Mouse (Mus musculus) adipocyte (in vitro differentiated cells): ENCODE data around the gene Ptchd1.

Experiments
- DNase-seq: peaks from one replicate; pipeline ENCODE4 v3.0.0-alpha.2; 2016; ENCODE audit warnings: low spot score

Gene Ptchd1

DNA sequence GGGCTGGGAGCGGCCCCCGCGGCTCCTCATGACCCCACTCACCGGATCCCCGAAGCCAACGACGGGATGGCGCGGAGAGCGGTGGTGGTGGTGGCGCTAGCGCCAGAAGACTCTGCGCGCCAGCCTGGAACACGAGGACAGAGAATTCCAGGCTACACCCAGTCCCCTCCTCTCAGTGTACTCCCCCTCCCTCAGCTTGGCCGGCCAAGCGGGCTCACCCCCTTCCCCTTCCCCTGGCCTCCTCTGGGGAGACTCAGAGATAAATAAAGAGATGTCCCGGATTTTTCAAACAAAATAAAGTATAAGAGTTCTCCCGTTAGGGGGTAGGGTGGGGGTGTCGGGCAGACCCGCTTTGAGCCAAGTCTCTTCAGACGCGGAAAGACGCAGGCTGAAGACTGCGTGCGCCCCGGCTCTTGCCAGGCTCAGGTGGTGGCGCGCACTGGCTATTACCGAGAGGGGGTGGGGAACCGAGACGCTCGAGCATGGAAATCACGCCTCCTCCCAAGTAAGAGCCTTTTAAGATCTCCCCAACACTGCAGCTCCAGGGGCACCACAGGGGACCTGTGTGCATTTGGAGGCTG, at the start of gene Ptchd1:
TSS of gene Ptchd1 (minus strand) at position 114 of the 581 bp plus-strand sequence.
- DNase-seq: no peak

DNA sequence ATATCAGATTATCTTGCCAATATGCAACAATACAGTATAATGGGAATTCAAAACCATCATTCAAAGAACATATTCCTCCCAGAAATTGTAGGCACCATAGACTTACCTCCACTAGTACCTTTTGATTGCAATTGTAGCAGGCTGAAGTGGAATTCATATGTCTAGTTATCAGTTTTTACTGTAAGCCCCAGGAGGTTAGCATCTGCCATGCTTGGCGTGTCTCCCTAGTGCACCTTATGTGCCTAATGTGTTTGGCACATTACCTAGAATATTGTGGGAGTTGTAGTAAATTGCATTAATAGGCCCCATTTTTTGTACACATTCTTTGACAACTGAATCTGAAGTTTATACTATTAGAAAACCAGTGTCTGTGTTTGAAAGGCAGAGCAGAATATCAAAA, 34.4 kb upstream of the Ptchd1 start:
- DNase-seq: no peak

DNA sequence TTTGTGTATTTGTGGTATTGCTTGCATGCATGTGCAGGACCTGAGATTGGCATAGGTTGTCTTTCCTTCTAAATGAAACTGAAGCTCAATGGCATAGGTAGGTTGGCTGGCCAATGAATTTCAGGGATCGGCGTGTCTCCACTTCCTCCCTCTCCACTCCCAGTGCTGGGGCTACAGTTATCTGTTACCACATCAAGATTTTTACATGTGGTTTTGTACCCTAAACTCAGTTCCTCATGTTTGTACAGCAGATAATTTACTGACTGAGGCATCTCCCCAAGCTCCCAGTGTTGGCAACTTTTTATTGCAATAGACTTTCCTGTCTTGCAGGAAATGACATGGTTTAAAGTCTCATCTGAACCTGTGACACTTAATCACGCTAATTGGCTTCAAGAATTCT, 22.4 kb upstream of the Ptchd1 start:
- DNase-seq: no peak

GRCm38 (mm10) chrX:155643975-155644374, 20.4 kb upstream of the Ptchd1 start:
- DNase-seq: peak; percentile 45

DNA sequence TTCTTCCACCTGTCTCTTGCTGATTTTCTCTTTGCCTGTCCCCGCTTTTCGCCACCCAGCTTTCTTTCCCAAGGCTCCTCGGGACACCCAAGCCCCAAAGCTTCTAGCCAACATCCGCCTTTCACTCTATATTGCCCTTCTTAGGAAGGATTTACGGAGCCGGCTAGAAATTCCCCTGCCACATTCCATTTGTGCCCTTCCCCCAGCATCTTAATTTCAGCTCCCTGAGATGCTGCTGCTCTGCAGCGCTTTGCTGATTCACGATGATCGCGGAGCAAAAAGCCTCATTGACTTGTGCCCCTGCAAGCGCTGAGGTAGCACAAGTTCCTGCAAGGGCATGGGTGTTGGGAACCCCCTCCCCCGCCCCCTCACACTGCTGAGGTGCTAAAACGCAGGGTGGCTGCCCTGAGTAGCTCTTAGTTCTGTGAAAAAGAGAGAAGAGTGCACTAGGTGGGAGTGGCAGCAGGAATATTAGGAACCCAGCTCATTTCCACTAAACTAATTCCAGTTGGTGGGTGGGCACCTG, 2.1 kb upstream of the Ptchd1 start:
- DNase-seq: no peak

DNA sequence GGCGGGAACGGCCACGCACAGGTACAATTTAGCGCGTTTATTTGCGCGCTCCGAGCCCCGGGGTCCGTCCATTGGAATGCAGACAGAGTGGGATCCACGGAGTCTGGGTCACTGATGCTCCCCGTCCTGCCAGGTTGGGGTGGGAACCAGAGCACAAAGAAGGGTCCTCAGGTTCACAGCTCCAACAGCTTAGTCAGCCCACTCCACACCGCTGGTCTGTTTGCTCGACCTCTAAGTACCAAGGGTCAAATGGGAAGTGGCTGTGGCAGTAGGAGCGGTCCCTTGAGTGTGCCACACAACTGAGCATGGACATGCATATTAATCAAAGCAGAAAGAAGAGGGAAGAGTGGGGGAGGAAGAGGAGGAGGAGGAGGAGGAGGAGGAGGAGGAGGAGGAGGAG, 1.3 kb upstream of the Ptchd1 start:
- no peak for DNase-seq

GRCm38 (mm10) chrX:155624341-155624841, 777 bp upstream of the Ptchd1 start, which contains the start of gene Gm15155:
TSS of gene Gm15155 (plus strand) at chrX:155624741.
- no peak for DNase-seq

- no peak for DNase-seq
Observed at GRCm38 (mm10) chrX:155622961-155623599, 534 bp downstream of the Ptchd1 start.

GRCm38 (mm10) chrX:155622527-155622926, 1.1 kb downstream of the Ptchd1 start:
- no peak for DNase-seq

DNA sequence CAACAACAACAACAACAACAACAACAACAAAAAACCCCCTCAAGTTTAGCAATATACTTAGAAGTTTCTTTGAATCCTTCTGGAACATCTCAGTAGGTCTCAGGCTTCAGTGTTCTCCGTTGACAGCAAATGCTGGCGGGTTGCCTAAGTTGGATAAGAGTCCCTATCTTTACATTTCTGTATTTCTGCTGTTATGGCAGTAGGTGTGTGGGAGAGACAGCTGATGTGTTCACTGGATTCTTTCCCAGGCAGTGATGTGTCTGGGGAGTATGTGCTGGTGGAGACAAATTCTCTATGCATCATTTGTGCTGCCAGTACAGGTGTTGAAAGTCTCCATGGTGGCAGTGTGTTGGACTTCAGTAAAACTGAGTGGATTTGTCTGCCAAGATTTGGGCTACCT, 22.4 kb downstream of the Ptchd1 start:
- DNase-seq: no peak

DNA sequence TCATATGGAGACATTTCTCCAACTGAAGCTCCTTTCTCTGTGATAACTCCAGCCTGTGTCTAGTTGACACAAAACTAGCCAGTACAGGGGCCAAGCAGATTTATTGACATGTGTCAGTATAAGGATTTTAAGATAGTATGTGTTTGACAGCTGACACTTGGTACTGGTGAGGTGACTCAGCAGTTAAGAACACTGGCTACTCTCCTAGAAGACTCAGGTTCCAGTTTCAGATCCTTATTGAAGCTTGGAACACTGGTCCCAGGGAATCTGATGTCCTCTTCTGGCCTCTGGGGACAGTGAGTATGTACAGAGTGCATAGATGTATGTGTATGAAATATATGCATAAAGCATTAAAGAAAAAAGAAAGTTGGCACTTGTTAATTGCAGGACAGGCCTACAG, 27.2 kb downstream of the Ptchd1 start:
- no peak for DNase-seq

GRCm38 (mm10) chrX:155594685-155595084, 28.9 kb downstream of the Ptchd1 start:
- no peak for DNase-seq

DNA sequence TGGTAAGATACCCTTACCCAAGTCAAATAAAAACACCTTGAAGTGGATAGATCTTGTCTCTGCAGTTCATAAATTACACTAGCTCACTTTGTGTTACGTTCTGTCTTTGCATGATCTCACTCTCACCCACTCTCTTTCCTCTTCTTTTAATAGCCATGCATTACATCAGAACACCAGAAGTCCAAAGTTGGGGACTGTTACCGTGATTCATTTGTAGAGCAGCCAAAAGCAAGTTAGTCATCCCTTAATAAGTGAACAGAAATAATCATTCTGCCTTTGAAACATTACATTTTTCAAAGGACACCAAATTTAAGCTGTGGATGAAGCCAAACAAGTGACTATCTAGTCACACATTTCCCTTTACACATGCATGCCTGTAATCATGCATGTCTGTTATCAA, 31.1 kb downstream of the Ptchd1 start:
- DNase-seq: no peak

- no peak for DNase-seq
Observed at GRCm38 (mm10) chrX:155591490-155591889, 32.1 kb downstream of the Ptchd1 start.

DNA sequence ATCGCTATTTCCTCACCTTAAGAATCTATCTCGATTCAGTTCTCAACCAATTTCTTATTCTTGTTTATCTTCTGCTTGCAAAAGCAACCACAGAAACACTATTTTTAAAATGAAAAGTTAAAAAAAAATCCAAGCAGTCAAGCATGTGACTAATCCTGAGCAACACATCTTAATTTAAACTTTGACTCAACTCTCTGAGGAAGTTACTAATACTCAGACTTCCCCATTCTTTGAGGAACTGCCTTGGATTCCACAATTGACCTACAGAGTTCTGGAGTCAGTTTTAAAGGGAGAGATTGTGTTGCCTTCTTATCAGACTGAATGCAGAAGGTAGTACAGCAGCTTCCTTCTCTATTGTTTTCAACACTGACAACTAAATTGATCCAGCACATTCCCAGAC, 39.0 kb downstream of the Ptchd1 start:
- peak; percentile 2 for DNase-seq

DNA sequence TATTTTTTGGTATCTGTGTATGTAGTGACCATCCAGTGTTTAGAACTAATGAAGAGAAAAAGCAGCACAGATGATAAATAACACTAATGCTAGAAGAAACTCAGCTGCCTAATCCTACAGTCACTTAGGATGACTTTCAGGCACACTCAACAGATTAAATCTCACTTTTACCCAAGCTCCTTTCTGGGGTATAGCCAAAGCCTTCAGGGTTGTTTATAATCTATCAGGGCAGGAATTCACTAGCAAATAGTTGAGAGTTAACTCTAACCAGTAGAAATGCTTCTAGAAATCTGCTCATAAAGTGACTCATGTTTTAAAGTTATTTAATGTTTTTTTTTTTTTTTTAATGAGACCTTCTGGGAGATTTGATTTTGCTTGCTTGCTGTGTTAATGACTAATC, 43.8 kb downstream of the Ptchd1 start:
- DNase-seq: no peak

DNA sequence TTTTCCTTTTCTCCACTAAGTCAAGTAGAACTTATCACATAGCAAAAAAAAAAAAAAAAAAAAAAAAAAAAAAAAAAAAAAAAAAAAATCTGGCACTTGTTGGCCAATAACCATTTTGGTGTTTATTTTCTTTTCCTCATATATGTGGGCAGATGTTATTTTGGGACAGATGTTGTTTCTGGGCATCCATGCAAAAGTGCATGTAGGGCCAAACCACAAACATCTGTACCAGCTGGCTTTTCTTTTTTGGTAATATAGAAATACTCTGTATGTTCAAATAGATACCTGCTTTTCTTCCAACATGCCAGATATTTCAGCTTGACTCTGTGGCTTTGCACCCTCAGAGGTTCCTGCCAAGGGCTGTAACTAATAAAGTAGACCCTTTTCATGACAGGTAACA, 51.2 kb downstream of the Ptchd1 start:
- peak; percentile 12 for DNase-seq

DNA sequence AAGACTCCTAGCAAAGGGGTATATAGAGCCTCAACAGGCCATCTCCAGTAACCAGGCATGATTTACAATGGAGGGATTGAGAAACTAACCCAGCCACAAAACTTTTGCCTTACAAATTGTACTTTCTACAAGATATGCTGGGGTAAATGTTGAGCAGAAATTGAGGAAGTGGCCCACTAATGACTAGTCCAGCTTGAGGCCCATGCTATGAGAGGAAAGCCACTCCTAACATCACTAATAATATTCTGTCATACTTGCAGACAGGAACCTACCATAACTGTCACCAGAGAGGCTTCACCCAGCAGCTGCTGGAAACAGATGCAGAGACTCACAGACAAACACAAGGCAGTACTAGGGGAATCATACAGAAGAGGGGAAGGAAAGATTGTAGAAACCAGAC, 79.8 kb downstream of the Ptchd1 start:
- no peak for DNase-seq
